Mouse (Mus musculus): Measurements from ENCODE around the gene Gjb3. TPM values are rescaled to one million over a fixed set of nuclear protein-coding genes. Genes with fewer than 3 reads are reported as not detected.

The Gjb3 gene
- total and polyA plus RNA-seq, 3 experiments: not detected

DNA sequence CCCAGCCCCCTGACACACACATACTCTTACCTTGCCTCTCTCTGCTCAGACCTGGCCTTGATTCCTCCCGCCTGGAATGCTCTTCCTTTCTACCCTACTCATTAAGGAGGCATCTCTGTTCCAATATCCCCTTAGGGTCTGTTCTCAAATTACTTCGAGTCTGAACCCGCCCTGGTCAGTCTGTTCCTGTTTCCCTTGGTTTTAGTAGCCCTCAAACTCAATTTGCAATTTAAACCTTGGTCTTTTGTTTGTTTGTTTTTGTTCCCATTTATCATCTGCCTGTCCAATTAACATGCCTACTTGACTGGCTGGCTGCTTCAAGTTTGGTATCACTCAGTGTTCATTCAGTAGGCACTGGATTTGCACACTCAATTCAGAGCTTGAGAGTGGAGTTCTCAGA is 1.6 kb downstream of the Gjb3 start:
- H3K27me3 ChIP-seq (ENCODE audit: control insufficient read depth in 1 of 2, insufficient read depth in 2 of 2, low read length in 2 of 2): no peaks in the 10 kb centered on the region
- TF ChIP-seq ZNF384 (IDR thresholded peaks at IDR 0.05; ENCODE audit: low read depth, low read length) (no peak), ZC3H11A (IDR thresholded peaks at IDR 0.05; ENCODE audit: low read depth, low read length) (no peak), GATA1 (IDR thresholded peaks at IDR 0.05; ENCODE audit: low read depth, low read length) (no peak), E2F4 (IDR thresholded peaks at IDR 0.05; ENCODE audit: borderline replicate concordance, low read depth, low read length) (no peak), ZMIZ1 (IDR thresholded peaks at IDR 0.05; ENCODE audit: low read depth, low read length) (no peak)
- no peaks in the 10 kb centered on the region for H3K9me3 ChIP-seq (replicated peaks; ENCODE audit: insufficient read depth, low read length)
- no peaks in the 10 kb centered on the region for H3K79me2 ChIP-seq (ENCODE audit: control insufficient read depth, insufficient read depth, low read length, poor library complexity)
- H3K36me3 ChIP-seq (ENCODE audit: control insufficient read depth in 1 of 2, insufficient read depth in 2 of 2, low read length in 2 of 2): no peaks in the 10 kb centered on the region
- H3K4me1 ChIP-seq (ENCODE audit: control insufficient read depth in 1 of 2, insufficient read depth in 2 of 2, low read length in 2 of 2): no peaks in the 10 kb centered on the region
- no peak overlapping the region for H3K9ac ChIP-seq (ENCODE audit: control insufficient read depth, low read depth, low read length, poor library complexity, severe bottlenecking)
- H3K27ac ChIP-seq (ENCODE audit: control insufficient read depth, low read depth, low read length): no peak overlapping the region
- H3K4me3 ChIP-seq (ENCODE audit: control insufficient read depth in 1 of 2, insufficient read depth in 1 of 2, low read depth in 2 of 2, low read length in 2 of 2): no peak overlapping the region
- no peak for DNase-seq (ENCODE audit: low read depth, low spot score)

GRCm38 (mm10) chr4:127328378-127328777 is 2.3 kb downstream of the Gjb3 start:
- no peaks in the 10 kb centered on the region for H3K36me3 ChIP-seq (ENCODE audit: control insufficient read depth in 1 of 2, insufficient read depth in 2 of 2, low read length in 2 of 2)
- H3K9me3 ChIP-seq (replicated peaks; ENCODE audit: insufficient read depth, low read length): no peaks in the 10 kb centered on the region
- H3K4me1 ChIP-seq (ENCODE audit: control insufficient read depth in 1 of 2, insufficient read depth in 2 of 2, low read length in 2 of 2): no peaks in the 10 kb centered on the region
- no peak overlapping the region for H3K9ac ChIP-seq (ENCODE audit: control insufficient read depth, low read depth, low read length, poor library complexity, severe bottlenecking)
- no peak for TF ChIP-seq ZNF384 (IDR thresholded peaks at IDR 0.05; ENCODE audit: low read depth, low read length)
- no peak for TF ChIP-seq MAX (IDR thresholded peaks at IDR 0.05; ENCODE audit: low read length)
- no peak for TF ChIP-seq TAL1 (IDR thresholded peaks at IDR 0.05; ENCODE audit: low read length)
- H3K27me3 ChIP-seq (ENCODE audit: control insufficient read depth in 1 of 2, insufficient read depth in 2 of 2, low read length in 2 of 2): no peaks in the 10 kb centered on the region
- no peak overlapping the region for H3K27ac ChIP-seq (ENCODE audit: control insufficient read depth, low read depth, low read length)
- no peaks in the 10 kb centered on the region for H3K79me2 ChIP-seq (ENCODE audit: control insufficient read depth, insufficient read depth, low read length, poor library complexity)
- H3K4me3 ChIP-seq (ENCODE audit: control insufficient read depth in 1 of 2, insufficient read depth in 1 of 2, low read depth in 2 of 2, low read length in 2 of 2): no peak overlapping the region
- no peak for DNase-seq (ENCODE audit: low read depth, low spot score)

DNA sequence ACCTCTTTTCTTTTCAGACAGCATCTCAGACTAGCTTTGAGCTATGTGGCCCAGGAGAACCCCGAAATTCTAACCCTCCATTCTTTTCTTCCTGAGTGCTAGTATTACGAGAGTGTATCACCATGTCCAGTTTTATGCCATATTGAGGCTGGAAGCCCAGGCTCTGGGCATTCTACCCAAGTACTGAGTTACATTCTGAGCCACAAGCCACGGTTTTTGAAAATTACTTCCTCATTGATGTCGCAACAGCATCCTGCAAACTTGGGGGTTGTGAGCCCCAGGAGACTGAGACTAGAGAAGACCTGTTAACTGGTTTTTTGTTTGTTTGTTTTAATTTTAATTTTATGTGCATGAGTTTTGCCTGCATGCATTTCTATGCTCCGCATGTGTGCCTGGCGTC is 2.9 kb downstream of the Gjb3 start:
- no peak overlapping the region for H3K9ac ChIP-seq (ENCODE audit: control insufficient read depth, low read depth, low read length, poor library complexity, severe bottlenecking)
- no peak overlapping the region for H3K4me3 ChIP-seq (ENCODE audit: control insufficient read depth in 1 of 2, insufficient read depth in 1 of 2, low read depth in 2 of 2, low read length in 2 of 2)
- H3K27ac ChIP-seq (ENCODE audit: control insufficient read depth, low read depth, low read length): no peak overlapping the region
- DNase-seq (ENCODE audit: low read depth, low spot score): no peak
- H3K79me2 ChIP-seq (ENCODE audit: control insufficient read depth, insufficient read depth, low read length, poor library complexity): no peaks in the 10 kb centered on the region
- H3K9me3 ChIP-seq (replicated peaks; ENCODE audit: insufficient read depth, low read length): no peaks in the 10 kb centered on the region
- no peaks in the 10 kb centered on the region for H3K27me3 ChIP-seq (ENCODE audit: control insufficient read depth in 1 of 2, insufficient read depth in 2 of 2, low read length in 2 of 2)
- no peaks in the 10 kb centered on the region for H3K36me3 ChIP-seq (ENCODE audit: control insufficient read depth in 1 of 2, insufficient read depth in 2 of 2, low read length in 2 of 2)
- TF ChIP-seq CHD1 (IDR thresholded peaks at IDR 0.05; ENCODE audit: low read depth, low read length) (no peak), EP300 (IDR thresholded peaks at IDR 0.05; ENCODE audit: low read depth in 1 of 2, low read length in 2 of 2) (no peak), UBTF (IDR thresholded peaks at IDR 0.05; ENCODE audit: borderline replicate concordance, insufficient read depth, low read depth, low read length) (no peak), USF1 (IDR thresholded peaks at IDR 0.05; ENCODE audit: low read depth, low read length) (no peak), CTCF (IDR thresholded peaks at IDR 0.05 in 2 of 3, conservative IDR thresholded peaks at IDR 0.05 in 1 of 3; ENCODE audit: control insufficient read depth in 1 of 3, insufficient read depth in 1 of 3, low read depth in 2 of 3, low read length in 3 of 3, poor library complexity in 1 of 3, severe bottlenecking in 1 of 3) (no peak), RCOR1 (IDR thresholded peaks at IDR 0.05; ENCODE audit: low read depth, low read length) (no peak), E2F4 (IDR thresholded peaks at IDR 0.05; ENCODE audit: borderline replicate concordance, low read depth, low read length) (no peak), ZC3H11A (IDR thresholded peaks at IDR 0.05; ENCODE audit: low read depth, low read length) (no peak), MXI1 (IDR thresholded peaks at IDR 0.05; ENCODE audit: low read depth, low read length) (no peak), RAD21 (IDR thresholded peaks at IDR 0.05; ENCODE audit: low read depth, low read length) (no peak), TBP (IDR thresholded peaks at IDR 0.05; ENCODE audit: low read depth, low read length) (no peak), TAL1 (IDR thresholded peaks at IDR 0.05; ENCODE audit: low read length) (no peak), ELF1 (IDR thresholded peaks at IDR 0.05; ENCODE audit: low read depth, low read length) (no peak), GATA1 (IDR thresholded peaks at IDR 0.05; ENCODE audit: low read depth, low read length) (no peak), MEF2A (IDR thresholded peaks at IDR 0.05; ENCODE audit: extremely low read depth, insufficient replicate concordance, low read depth, low read length, poor library complexity, severe bottlenecking) (no peak), MAZ (IDR thresholded peaks at IDR 0.05; ENCODE audit: low read depth, low read length) (no peak), ETS1 (IDR thresholded peaks at IDR 0.05; ENCODE audit: low read depth, low read length) (no peak), MAX (IDR thresholded peaks at IDR 0.05; ENCODE audit: low read length) (no peak)
- no peaks in the 10 kb centered on the region for H3K4me1 ChIP-seq (ENCODE audit: control insufficient read depth in 1 of 2, insufficient read depth in 2 of 2, low read length in 2 of 2)
